Mouse (Mus musculus) embryonic facial prominence, embryonic 11.5 days (tissue): Measurements from ENCODE around the gene Olfr811. TPM values are rescaled to one million over a fixed set of nuclear protein-coding genes. Genes with fewer than 3 reads are reported as not detected.

Source experiments
- ATAC-seq: fragments of 200-750 bp; cut with Nextera tagmentation; replicated peaks from 2 replicates; pipeline ENCODE4 v1.8.0; 2017; ENCODE audit warnings: low read depth; ENCODE audit not compliant: insufficient number of reproducible peaks, low FRiP score, low TSS enrichment
- DNase-seq: peaks from one replicate; pipeline ENCODE4 v3.0.0-alpha.2; 2015; ENCODE audit warnings: low spot score
- H3K27ac ChIP-seq: fragments of 300-500 bp; sonication (generic); replicated peaks from 2 replicates; pipeline ENCODE4 v1.5.1; 2014; ENCODE audit warnings: mild to moderate bottlenecking, low read depth, low read length, control low read depth
- H3K27me3 ChIP-seq: fragments of 300-500 bp; sonication (generic); 2 replicates; pipeline ENCODE4 v1.6.1; 2014; ENCODE audit warnings: mild to moderate bottlenecking, low read length, moderate library complexity, mixed read lengths; ENCODE audit not compliant: control insufficient read depth, insufficient read depth
- H3K36me3 ChIP-seq: fragments of 300-500 bp; sonication (generic); replicated peaks from 2 replicates; pipeline ENCODE4 v1.6.1; 2014; ENCODE audit warnings: low read depth, mild to moderate bottlenecking, low read length, moderate library complexity, mixed read lengths; ENCODE audit not compliant: control insufficient read depth, insufficient read depth
- H3K4me1 ChIP-seq: fragments of 300-500 bp; sonication (generic); 2 replicates; pipeline ENCODE4 v1.6.1; 2014; ENCODE audit warnings: low read length, mixed read lengths; ENCODE audit not compliant: control insufficient read depth, insufficient read depth
- H3K4me2 ChIP-seq: fragments of 300-500 bp; sonication (generic); 2 replicates; pipeline ENCODE4 v1.6.1; 2014; ENCODE audit warnings: low read depth, mild to moderate bottlenecking, control low read depth, low read length, moderate library complexity
- H3K4me3 ChIP-seq: fragments of 300-500 bp; sonication (generic); 2 replicates; pipeline ENCODE4 v1.5.1; 2014; ENCODE audit warnings: low read depth, low read length, control low read depth
- H3K9ac ChIP-seq: fragments of 300-500 bp; sonication (generic); replicated peaks from 2 replicates; pipeline ENCODE4 v1.6.1; 2014; ENCODE audit warnings: mild to moderate bottlenecking, control low read depth, low read length
- H3K9me3 ChIP-seq: fragments of 300-500 bp; sonication (generic); replicated peaks from 2 replicates; pipeline ENCODE4 v1.6.1; 2016; ENCODE audit warnings: mild to moderate bottlenecking, low read length, inconsistent platforms, mixed read lengths; ENCODE audit not compliant: control insufficient read depth
- WGBS: fragments of 180-500 bp; shearing (Covaris S2); extraction: QIAGEN DNeasy Blood & Tissue Kit; methylation state at CpG from one replicate; pipeline ENCODE4 v1.1.7; 2014; 5-methylcytosine and 5-hydroxymethylcytosine counted together
- polyA plus RNA-seq: library from polyadenylated mRNA; unstranded; fragments of >200 nt; fragmentation: Nextera tagmentation; extraction: Ambion mirVana; gene quantifications from 2 replicates; pipeline ENCODE4 v1.2.1, GENCODE M21; 2014

Gene Olfr811
- not detected in 2 replicates for polyA plus RNA-seq

- H3K4me1 ChIP-seq, result no peaks in the 10 kb centered on the region
- 86% methylated on average over 4 of the region's 4 CpGs for WGBS
- H3K36me3 ChIP-seq, result no peaks in the 10 kb centered on the region
- ATAC-seq (no peak), DNase-seq (no peak)
- H3K4me3 ChIP-seq, result no peak within 1 kb of the TSS
- no peaks in the 10 kb centered on the region for H3K27me3 ChIP-seq
- H3K27ac ChIP-seq, result no peak within 1 kb of the TSS
- H3K9ac ChIP-seq, result no peak within 1 kb of the TSS
- H3K4me2 ChIP-seq, result no peak within 1 kb of the TSS
- no peaks in the 10 kb centered on the region for H3K9me3 ChIP-seq
Measured at GRCm38 (mm10) chr10:129804296-129804695, at the start of gene Olfr811. Olfr811 (minus strand) TSS chr10:129804396.

- no peak for ATAC-seq
- H3K27ac ChIP-seq, result no peak overlapping the region
- WGBS, result 69% methylated on average over 1 of the region's 1 CpGs
Measured at GRCm38 (mm10) chr10:129847343-129847742, 43.1 kb upstream of the Olfr811 start.

GRCm38 (mm10) chr10:129845994-129846393 is 41.8 kb upstream of the Olfr811 start, which contains the start of gene Olfr812:
Olfr812 (minus strand) TSS chr10:129846094.
- ATAC-seq (no peak), DNase-seq (no peak)
- no peaks in the 10 kb centered on the region for H3K36me3 ChIP-seq
- no peak within 1 kb of the TSS for H3K4me2 ChIP-seq
- H3K4me3 ChIP-seq, result no peak within 1 kb of the TSS
- H3K9me3 ChIP-seq, result no peaks in the 10 kb centered on the region
- no peak within 1 kb of the TSS for H3K27ac ChIP-seq
- H3K4me1 ChIP-seq, result no peaks in the 10 kb centered on the region
- H3K9ac ChIP-seq, result no peak within 1 kb of the TSS
- WGBS, result 72% methylated on average over 1 of the region's 1 CpGs
- H3K27me3 ChIP-seq, result no peaks in the 10 kb centered on the region

More at GRCm38 (mm10) chr10:129847343-129847742, 43.1 kb upstream of the Olfr811 start:
- no peak overlapping the region for H3K4me3 ChIP-seq
- no peaks in the 10 kb centered on the region for H3K9me3 ChIP-seq
- H3K4me2 ChIP-seq, result no peak overlapping the region
- H3K4me1 ChIP-seq, result no peaks in the 10 kb centered on the region
- no peaks in the 10 kb centered on the region for H3K36me3 ChIP-seq
- no peak overlapping the region for H3K9ac ChIP-seq
- no peaks in the 10 kb centered on the region for H3K27me3 ChIP-seq
- no peak for DNase-seq

- no peaks in the 10 kb centered on the region for H3K36me3 ChIP-seq
- H3K4me3 ChIP-seq, result no peak within 1 kb of the TSS
- DNase-seq, result no peak
- H3K27ac ChIP-seq, result no peak within 1 kb of the TSS
- ATAC-seq, result no peak
- H3K9me3 ChIP-seq, result no peaks in the 10 kb centered on the region
- H3K4me2 ChIP-seq, result no peak within 1 kb of the TSS
- no peaks in the 10 kb centered on the region for H3K4me1 ChIP-seq
- H3K27me3 ChIP-seq, result no peaks in the 10 kb centered on the region
- no peak within 1 kb of the TSS for H3K9ac ChIP-seq
Measured at GRCm38 (mm10) chr10:129794817-129795216, 9.4 kb downstream of the Olfr811 start, which contains the start of gene Olfr810. Olfr810 (minus strand) TSS chr10:129794917.

- H3K27ac ChIP-seq, result no peak overlapping the region
- no peaks in the 10 kb centered on the region for H3K4me1 ChIP-seq
- no peaks in the 10 kb centered on the region for H3K36me3 ChIP-seq
- ATAC-seq (no peak), DNase-seq (no peak)
- no peak overlapping the region for H3K4me3 ChIP-seq
- H3K9me3 ChIP-seq, result no peaks in the 10 kb centered on the region
- H3K27me3 ChIP-seq, result no peaks in the 10 kb centered on the region
- no peak overlapping the region for H3K4me2 ChIP-seq
- H3K9ac ChIP-seq, result no peak overlapping the region
Measured at GRCm38 (mm10) chr10:129778123-129778522, 26.1 kb downstream of the Olfr811 start.

- no peaks in the 10 kb centered on the region for H3K4me1 ChIP-seq
- no peaks in the 10 kb centered on the region for H3K9me3 ChIP-seq
- H3K4me3 ChIP-seq, result no peak within 1 kb of the TSS
- no peak within 1 kb of the TSS for H3K4me2 ChIP-seq
- ATAC-seq (no peak), DNase-seq (no peak)
- H3K27me3 ChIP-seq, result no peaks in the 10 kb centered on the region
- H3K36me3 ChIP-seq, result no peaks in the 10 kb centered on the region
- no peak within 1 kb of the TSS for H3K9ac ChIP-seq
- no peak within 1 kb of the TSS for H3K27ac ChIP-seq
Measured at GRCm38 (mm10) chr10:129774338-129774737, 29.9 kb downstream of the Olfr811 start, which contains the start of gene Olfr809. Olfr809 (plus strand) TSS chr10:129774638.

- no peak within 1 kb of the TSS for H3K4me3 ChIP-seq
- H3K27ac ChIP-seq, result no peak within 1 kb of the TSS
- H3K4me1 ChIP-seq, result no peaks in the 10 kb centered on the region
- H3K9ac ChIP-seq, result no peak within 1 kb of the TSS
- H3K27me3 ChIP-seq, result no peaks in the 10 kb centered on the region
- no peaks in the 10 kb centered on the region for H3K9me3 ChIP-seq
- H3K4me2 ChIP-seq, result no peak within 1 kb of the TSS
- DNase-seq (no peak), ATAC-seq (no peak)
- no peaks in the 10 kb centered on the region for H3K36me3 ChIP-seq
- 95% methylated on average over 1 of the region's 1 CpGs for WGBS
Measured at GRCm38 (mm10) chr10:129765182-129765581, 39.0 kb downstream of the Olfr811 start, which contains the start of gene Olfr808. Olfr808 (plus strand) TSS chr10:129765482.

GRCm38 (mm10) chr10:129757693-129758092 is 46.5 kb downstream of the Olfr811 start, which contains the start of gene Olfr807:
Olfr807 (minus strand) TSS chr10:129757793.
- Histone ChIP-seq H3K4me2 (no peak within 1 kb of the TSS), H3K27ac (no peak within 1 kb of the TSS), H3K9ac (no peak within 1 kb of the TSS), H3K27me3 (no peaks in the 10 kb centered on the region), H3K9me3 (no peaks in the 10 kb centered on the region), H3K36me3 (no peaks in the 10 kb centered on the region), H3K4me1 (no peaks in the 10 kb centered on the region), H3K4me3 (no peak within 1 kb of the TSS)
- ATAC-seq, result no peak
- 88% methylated on average over 1 of the region's 1 CpGs for WGBS
- DNase-seq, result no peak
